8 mouse cellular contexts compared by ENCODE assay signal in genomic region chr9:32940919-32941767, GRCm38 (mm10).
DNase-seq lines count a peak whose midpoint lies in the region; ATAC-seq and TF ChIP-seq lines count a peak whose summit lies in the region.

No protein-coding gene starts in this region.

- H3K79me2 ChIP-seq in CH12.LX (replicated peaks; ENCODE audit: control insufficient read depth, extremely low read depth, insufficient read depth, poor library complexity, severe bottlenecking) = no peaks in the 10 kb centered on the region

- no peaks in the 10 kb centered on the region for H3K9me3 ChIP-seq in CH12.LX (replicated peaks; ENCODE audit: low read length)
- H3K9me3 ChIP-seq in hindbrain, embryonic 16.5 days (ENCODE audit: control insufficient read depth, low read length) = no peaks in the 10 kb centered on the region
- H3K9me3 ChIP-seq in midbrain, embryonic 12.5 days = no peaks in the 10 kb centered on the region

- in situ Hi-C loops in CH12.LX (cut with MboI; ENCODE audit: low pct_ligation_motif_present, low pct_unique_long_range_greater_than_20kb, low sequenced_read_pairs) = loop anchor here (5.0 to 25.0 kb wide), 3 partner anchors 229 to 544 kb away; no protein-coding TSS in a partner anchor

- no peak for DNase-seq in CH12.LX (ENCODE audit: extremely low read depth)
- DNase-seq in embryo, embryonic 11 days = peak; percentile 36
- no peak for DNase-seq in left cerebral cortex, adult 11 months (ENCODE audit: low spot score)
- DNase-seq in urinary bladder, adult 18-20 months (ENCODE audit: low spot score in 2 of 2) = no peak
- DNase-seq in c-Kit-positive CD71-positive TER-119-positive erythroid progenitor cells, embryonic 14.5 days (ENCODE audit: low spot score) = no peak

- peak overlapping the region; percentile 20; the same call in 1 of the 2 replicates for H3K9ac ChIP-seq in CH12.LX (ENCODE audit: insufficient read depth, low read depth)
- no peak overlapping the region for H3K9ac ChIP-seq in hindbrain, embryonic 16.5 days (ENCODE audit: low read depth, low read length)
- no peak overlapping the region for H3K9ac ChIP-seq in midbrain, embryonic 12.5 days (replicated peaks)

- H3K36me3 ChIP-seq in CH12.LX (replicated peaks in 1 of 2; ENCODE audit: control insufficient read depth in 1 of 2, insufficient read depth in 1 of 2, low read length in 1 of 2) = no peaks in the 10 kb centered on the region
- no peaks in the 10 kb centered on the region for H3K36me3 ChIP-seq in hindbrain, embryonic 16.5 days (ENCODE audit: control insufficient read depth, insufficient read depth, low read length)
- H3K36me3 ChIP-seq in midbrain, embryonic 12.5 days = no peaks in the 10 kb centered on the region

- TF ChIP-seq POLR2A in CH12.LX (IDR thresholded peaks at IDR 0.05; ENCODE audit: low read depth, low read length) = no peak

- no peak for TF ChIP-seq CTCF in CH12.LX (conservative IDR thresholded peaks at IDR 0.05 in 1 of 2, IDR thresholded peaks at IDR 0.05 in 1 of 2; ENCODE audit: low read depth in 2 of 2, low read length in 2 of 2)

- no peak for TF ChIP-seq RAD21 in CH12.LX (IDR thresholded peaks at IDR 0.05; ENCODE audit: low read depth, low read length)

- 32% methylated on average over 12 of the region's 12 CpGs for WGBS in hindbrain, embryonic 16.5 days
- WGBS in midbrain, embryonic 12.5 days = 38% methylated on average over 12 of the region's 12 CpGs

- peaks cover 3 to 21% of the 10 kb centered on the region in 2 experiments; a peak in 3 of 4 replicates for H3K4me1 ChIP-seq in CH12.LX (ENCODE audit: control insufficient read depth in 1 of 2, insufficient read depth in 2 of 2)
- H3K4me1 ChIP-seq in hindbrain, embryonic 16.5 days (ENCODE audit: control insufficient read depth, insufficient read depth, low read depth, low read length) = no peaks in the 10 kb centered on the region; the same call in 1 of the 2 replicates
- H3K4me1 ChIP-seq in midbrain, embryonic 12.5 days = no peaks in the 10 kb centered on the region

- peak overlapping the region; percentile 96 for H3K4me2 ChIP-seq in CH12.LX (ENCODE audit: insufficient read depth, low read depth, poor library complexity, severe bottlenecking)
- peak overlapping the region; percentile 64 for H3K4me2 ChIP-seq in hindbrain, embryonic 16.5 days (ENCODE audit: low read length)
- peak overlapping the region; percentile 64 for H3K4me2 ChIP-seq in midbrain, embryonic 12.5 days (replicated peaks)

- dilution Hi-C loops in CH12.LX (cut with MboI; ENCODE audit: extremely low pct_ligation_motif_present, extremely low pct_unique_long_range_greater_than_20kb, low sequenced_read_pairs) = no loop called here

- no peak for TF ChIP-seq EP300 in CH12.LX (IDR thresholded peaks at IDR 0.05; ENCODE audit: low read length)

- H3K4me3 ChIP-seq in CH12.LX (replicated peaks in 1 of 3; ENCODE audit: low read depth in 2 of 3, low read length in 2 of 3, poor library complexity in 1 of 3) = peak overlapping the region in 2 of 3 experiments; percentile 17 to 58
- 0 out of 2 replicates have a peak overlapping the region, but pooled peaks have one; percentile 18 for H3K4me3 ChIP-seq in hindbrain, embryonic 16.5 days (ENCODE audit: low read length)
- peak overlapping the region; percentile 52 for H3K4me3 ChIP-seq in midbrain, embryonic 12.5 days

- ATAC-seq in hindbrain, embryonic 16.5 days = peak; percentile 60; the same call in 1 of the 2 replicates
- ATAC-seq in midbrain, embryonic 12.5 days (ENCODE audit: low FRiP score, low read depth) = peak; percentile 54; the same call in 1 of the 2 replicates
- no peak for ATAC-seq in erythroblast, adult 5-6 weeks (replicated peaks; ENCODE audit: low FRiP score, poor library complexity, severe bottlenecking)

- no peaks in the 10 kb centered on the region for H3K27me3 ChIP-seq in CH12.LX (replicated peaks)
- H3K27me3 ChIP-seq in hindbrain, embryonic 16.5 days (replicated peaks; ENCODE audit: control insufficient read depth, insufficient read depth, low read length) = no peaks in the 10 kb centered on the region; the same call in 1 of the 2 replicates
- H3K27me3 ChIP-seq in midbrain, embryonic 12.5 days = peaks cover 28% of the 10 kb centered on the region

- no peak overlapping the region for H3K27ac ChIP-seq in CH12.LX (ENCODE audit: insufficient read depth, low read depth)
- no peak overlapping the region for H3K27ac ChIP-seq in hindbrain, embryonic 16.5 days (ENCODE audit: low read depth, low read length)
- H3K27ac ChIP-seq in midbrain, embryonic 12.5 days (replicated peaks) = no peak overlapping the region

TF ChIP-seq in CH12.LX, 34 proteins besides CTCF, POLR2A, EP300 and RAD21:
- TF ChIP-seq MAX (IDR thresholded peaks at IDR 0.05; ENCODE audit: low read length) (no peak), JUN (IDR thresholded peaks at IDR 0.05; ENCODE audit: insufficient read depth, low read depth, low read length) (no peak), BHLHE40 (IDR thresholded peaks at IDR 0.05; ENCODE audit: low read depth, low read length) (0 out of 2 replicates have a peak, but pooled peaks have one; percentile 14), MEF2A (IDR thresholded peaks at IDR 0.05; ENCODE audit: borderline replicate concordance, low read depth, low read length) (no peak)
